Mouse (Mus musculus) ES-Bruce4 (cell line): ENCODE measurements around the gene Carmil2.

Experiments used
- CTCF ChIP-seq: IDR thresholded peaks from one replicate; pipeline ENCODE4 v1.8.1; 2011; ENCODE audit warnings: low read depth, low read length
- EP300 ChIP-seq: IDR thresholded peaks from 2 replicates; pipeline ENCODE4 v1.6.1; 2011; ENCODE audit warnings: low read depth, low read length; ENCODE audit not compliant: insufficient read depth
- POLR2A ChIP-seq: IDR thresholded peaks from one replicate; pipeline ENCODE4 v1.8.1; 2011; ENCODE audit warnings: low read length; ENCODE audit not compliant: insufficient read depth

DNA sequence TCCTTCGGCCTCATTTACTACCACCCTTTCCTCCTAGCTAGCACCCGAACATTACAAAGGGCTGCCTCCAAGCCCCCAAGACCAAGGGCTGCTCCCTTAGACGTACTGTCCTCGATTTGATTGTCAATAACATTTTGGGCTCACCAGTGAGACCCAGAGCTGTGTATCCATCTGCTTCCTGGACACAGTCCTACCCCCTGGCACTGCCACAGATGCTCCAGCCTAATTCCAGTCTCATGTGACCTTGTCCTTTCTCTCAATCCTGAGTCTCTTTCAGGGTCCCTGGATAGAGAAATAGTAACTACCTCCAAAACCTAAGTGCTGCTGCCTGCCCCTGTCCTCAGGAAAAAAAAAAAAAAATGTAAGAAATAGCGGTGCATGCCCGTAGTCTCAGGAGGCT lies 18.9 kb downstream of the Carmil2 start:
- no peak for TF ChIP-seq CTCF
- TF ChIP-seq POLR2A = no peak
- no peak for TF ChIP-seq EP300
